Comparison of ENCODE assay signal across 10 mouse cellular contexts in genomic region chr1:20612643-20613042, GRCm38 (mm10). TPM values are rescaled to one million over a fixed set of nuclear protein-coding genes. Genes with fewer than 3 reads are reported as not detected.
A peak's percentile ranks its signal among the peaks of the same experiment; 100 is the strongest.
DNase-seq lines count a peak whose midpoint lies in the region; ATAC-seq lines count a peak whose summit lies in the region.
"Had no signal": no experiment of that assay in that cellular context is flagged by ENCODE, and none has a peak within 500 bp of the region (broad histone marks: within the 10 kb centered on the region; RNA-seq: fewer than 3 reads in every experiment).

No protein-coding gene starts in this region.

- peak; percentile 51 for DNase-seq in neural tube, embryonic 10.5 days (ENCODE audit: extremely low spot score, low spot score)
- peak; percentile 7 for DNase-seq in WW6 (ENCODE audit: low read depth, low spot score)
- peak; percentile 29 to 44 for DNase-seq in cerebellum, postnatal 36 days
- peak; percentile 15 for DNase-seq in gastrocnemius, postnatal 14 days
- DNase-seq in left cerebral cortex, postnatal 4 days = peak; percentile 32
- peak; percentile 8 for DNase-seq in retina, postnatal 7 days (ENCODE audit: low read depth, low spot score)
- DNase-seq in urinary bladder, postnatal 4 days (ENCODE audit: low spot score in 2 of 2) = no peak

- H3K27ac ChIP-seq in neural tube, embryonic 15.5 days (replicated peaks) = no peak overlapping the region
- H3K27ac ChIP-seq: neural tube, embryonic 13.5 days had no signal

- H3K36me3 ChIP-seq in neural tube, embryonic 15.5 days = no peaks in the 10 kb centered on the region
- H3K36me3 ChIP-seq: neural tube, embryonic 13.5 days had no signal

- H3K4me3 ChIP-seq in neural tube, embryonic 15.5 days (replicated peaks) = no peak overlapping the region
- H3K4me3 ChIP-seq: neural tube, embryonic 13.5 days had no signal

- peaks cover 2% of the 10 kb centered on the region; the same call in 1 of the 2 replicates for H3K4me1 ChIP-seq in neural tube, embryonic 15.5 days
- H3K4me1 ChIP-seq: neural tube, embryonic 13.5 days had no signal

- no peaks in the 10 kb centered on the region for H3K27me3 ChIP-seq in neural tube, embryonic 15.5 days (replicated peaks)
- H3K27me3 ChIP-seq: neural tube, embryonic 13.5 days had no signal

- no peak overlapping the region for H3K4me2 ChIP-seq in neural tube, embryonic 15.5 days
- H3K4me2 ChIP-seq: neural tube, embryonic 13.5 days had no signal

- 33% methylated on average over 7 of the region's 7 CpGs for WGBS in neural tube, embryonic 15.5 days

- no peaks in the 10 kb centered on the region for H3K9me3 ChIP-seq in neural tube, embryonic 15.5 days (replicated peaks)
- H3K9me3 ChIP-seq: neural tube, embryonic 13.5 days had no signal

- H3K9ac ChIP-seq in neural tube, embryonic 15.5 days (replicated peaks) = no peak overlapping the region
- H3K9ac ChIP-seq: neural tube, embryonic 13.5 days had no signal

- intact Hi-C loops in gastrocnemius, postnatal 14 days (cut with DNase I; ENCODE audit: low total_unique reads) = loop anchor here (5.0 to 10.0 kb wide), 2 partner anchors 125 to 192 kb away; no protein-coding TSS in a partner anchor
- intact Hi-C loops in left cerebral cortex, postnatal 4 days (cut with DNase I) = loop anchor here (5.0 to 10.0 kb wide), 2 partner anchors 190 to 282 kb away; partner anchors contain the start of gene Paqr8

- no peak for ATAC-seq in neural tube, embryonic 15.5 days (ENCODE audit: low FRiP score)

RNA-seq across cellular contexts. Expression of gene Pkhd1, which starts 5.2 kb away (rescaled TPM):
- polyA plus RNA-seq in neural tube, embryonic 15.5 days (2015; fragmentation: Nextera tagmentation; extraction: Ambion mirVana) = 0.03 TPM in 1 of 2 replicates, not detected in the other
- total RNA-seq in gastrocnemius, postnatal 14 days (2021) = under 1 TPM; 0.09 to 0.12 TPM
- under 1 TPM in 1 of 2 experiments, not detected in 1; 0.16 TPM for total RNA-seq in left cerebral cortex, postnatal 4 days (2021)
- polyA plus RNA-seq: heart, embryonic 14.5 days had no signal

Comparison
In these comparisons a context has a peak if more than half of its experiments do, and no peak if none do; other contexts are left out.
1. DNase-seq: peak in neural tube, embryonic 10.5 days (single experiment), WW6 (single experiment), cerebellum, postnatal 36 days (2 of 2), gastrocnemius, postnatal 14 days (single experiment), left cerebral cortex, postnatal 4 days (single experiment) and retina, postnatal 7 days (single experiment); none in urinary bladder, postnatal 4 days (0 of 2).